Mouse (Mus musculus): ENCODE results near the gene Zfp704.

Gene Zfp704

GRCm38 (mm10) chr3:9516119-9516855 lies 93.6 kb downstream of the Zfp704 start:
- DNase-seq (ENCODE audit: low spot score) = no peak

- no peak for DNase-seq (ENCODE audit: low spot score)
These were observed 94.4 kb downstream of the Zfp704 start for GRCm38 (mm10) chr3:9515527-9515926.

GRCm38 (mm10) chr3:9513703-9514110 lies 96.2 kb downstream of the Zfp704 start:
- DNase-seq (ENCODE audit: low spot score) = no peak

GRCm38 (mm10) chr3:9512199-9512598 lies 97.7 kb downstream of the Zfp704 start:
- no peak for DNase-seq (ENCODE audit: low spot score)

GRCm38 (mm10) chr3:9505692-9506211 lies 104.1 kb downstream of the Zfp704 start:
- no peak for DNase-seq (ENCODE audit: low spot score)

GRCm38 (mm10) chr3:9504371-9504770 lies 105.5 kb downstream of the Zfp704 start:
- no peak for DNase-seq (ENCODE audit: low spot score)

GRCm38 (mm10) chr3:9500725-9501124 lies 109.2 kb downstream of the Zfp704 start:
- peak; percentile 82 for DNase-seq (ENCODE audit: low spot score)

GRCm38 (mm10) chr3:9499994-9500553 lies 109.8 kb downstream of the Zfp704 start:
- no peak for DNase-seq (ENCODE audit: low spot score)

GRCm38 (mm10) chr3:9499489-9499888 lies 110.4 kb downstream of the Zfp704 start:
- DNase-seq (ENCODE audit: low spot score) = no peak

GRCm38 (mm10) chr3:9497260-9497659 lies 112.6 kb downstream of the Zfp704 start:
- DNase-seq (ENCODE audit: low spot score) = no peak

- no peak for DNase-seq (ENCODE audit: low spot score)
These were observed 118.1 kb downstream of the Zfp704 start for GRCm38 (mm10) chr3:9491766-9492283.

- no peak for DNase-seq (ENCODE audit: low spot score)
These were observed 122.2 kb downstream of the Zfp704 start for GRCm38 (mm10) chr3:9487644-9488043.

- DNase-seq (ENCODE audit: low spot score) = no peak
These were observed 124.4 kb downstream of the Zfp704 start for GRCm38 (mm10) chr3:9485506-9485905.

- DNase-seq (ENCODE audit: low spot score) = peak; percentile 34
These were observed 127.9 kb downstream of the Zfp704 start for GRCm38 (mm10) chr3:9481956-9482355.

- peak; percentile 36 for DNase-seq (ENCODE audit: low spot score)
These were observed 128.5 kb downstream of the Zfp704 start for GRCm38 (mm10) chr3:9481358-9481757.

- DNase-seq (ENCODE audit: low spot score) = no peak
These were observed 128.9 kb downstream of the Zfp704 start for GRCm38 (mm10) chr3:9480936-9481335.

- no peak for DNase-seq (ENCODE audit: low spot score)
These were observed 132.5 kb downstream of the Zfp704 start for GRCm38 (mm10) chr3:9477386-9477785.

- no peak for DNase-seq (ENCODE audit: low spot score)
These were observed 133.5 kb downstream of the Zfp704 start for GRCm38 (mm10) chr3:9476336-9476735.

- no peak for DNase-seq (ENCODE audit: low spot score)
These were observed 134.4 kb downstream of the Zfp704 start for GRCm38 (mm10) chr3:9475501-9475900.

GRCm38 (mm10) chr3:9474331-9474730 lies 135.6 kb downstream of the Zfp704 start:
- DNase-seq (ENCODE audit: low spot score) = no peak

GRCm38 (mm10) chr3:9466287-9466686 lies 143.6 kb downstream of the Zfp704 start:
- peak; percentile 77 for DNase-seq (ENCODE audit: low spot score)

GRCm38 (mm10) chr3:9465731-9466130 lies 144.2 kb downstream of the Zfp704 start:
- DNase-seq (ENCODE audit: low spot score) = no peak

GRCm38 (mm10) chr3:9461660-9462059 lies 148.2 kb downstream of the Zfp704 start:
- DNase-seq (ENCODE audit: low spot score) = no peak
